Mouse (Mus musculus): ENCODE results near the gene Zhx3. TPM values are rescaled to one million over a fixed set of nuclear protein-coding genes. Genes with fewer than 3 reads are reported as not detected.
A peak's percentile ranks its signal among the peaks of the same experiment; 100 is the strongest.

Gene Zhx3
- total RNA-seq, 2 experiments from 2014 or later, result 37.5 to 43.6 TPM

DNA sequence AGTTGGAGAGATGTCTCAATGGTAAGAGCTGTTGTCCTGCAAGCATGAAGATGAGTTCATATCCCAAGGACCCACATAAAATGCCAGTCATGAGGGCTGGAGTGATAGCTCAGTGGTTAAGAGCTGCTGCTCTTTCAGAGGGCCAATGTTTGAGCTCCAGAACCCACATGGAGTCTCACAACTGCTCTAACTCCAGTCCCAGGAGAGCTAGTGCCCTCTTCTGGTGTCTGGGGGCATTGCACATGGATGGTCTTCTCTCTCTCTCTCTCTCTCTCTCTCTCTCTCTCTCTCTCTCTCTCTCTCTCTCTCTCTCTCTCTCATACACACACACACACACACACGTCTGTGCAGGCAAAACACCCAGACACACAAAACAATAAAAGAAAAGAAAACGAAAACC lies 12.0 kb upstream of the Zhx3 start:
- no peak for DNase-seq (ENCODE audit: low spot score)

DNA sequence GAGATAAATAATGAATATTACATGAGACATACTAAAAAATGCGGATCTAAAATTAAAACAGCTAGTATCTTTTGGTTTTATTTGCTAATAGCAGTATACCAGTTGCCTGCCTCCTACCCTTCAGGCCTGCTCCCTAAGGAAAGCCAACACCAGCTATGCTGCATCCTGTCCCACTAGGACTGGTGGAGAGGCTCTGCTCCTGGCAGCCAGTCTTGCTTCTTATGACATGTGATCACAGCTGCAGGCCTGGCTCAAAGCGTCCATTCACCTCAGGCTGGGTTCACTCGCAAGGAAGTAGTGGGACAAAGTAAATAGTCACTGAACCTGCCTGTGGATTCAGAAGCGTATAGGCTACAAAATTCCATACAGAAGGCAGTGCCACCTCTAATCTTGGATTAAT lies 11.1 kb upstream of the Zhx3 start:
- peak; percentile 74 for DNase-seq (ENCODE audit: low spot score)
- intact Hi-C loops (cut with DNase I), result loop anchor here (1.0 to 5.0 kb wide), 3 partner anchors 92 to 286 kb away; no protein-coding TSS in a partner anchor

More for the DNA sequence above, 12.0 kb upstream of the Zhx3 start:
- intact Hi-C loops (cut with DNase I), result loop anchor here (1.0 to 5.0 kb wide), 4 partner anchors 93 to 287 kb away; no protein-coding TSS in a partner anchor

DNA sequence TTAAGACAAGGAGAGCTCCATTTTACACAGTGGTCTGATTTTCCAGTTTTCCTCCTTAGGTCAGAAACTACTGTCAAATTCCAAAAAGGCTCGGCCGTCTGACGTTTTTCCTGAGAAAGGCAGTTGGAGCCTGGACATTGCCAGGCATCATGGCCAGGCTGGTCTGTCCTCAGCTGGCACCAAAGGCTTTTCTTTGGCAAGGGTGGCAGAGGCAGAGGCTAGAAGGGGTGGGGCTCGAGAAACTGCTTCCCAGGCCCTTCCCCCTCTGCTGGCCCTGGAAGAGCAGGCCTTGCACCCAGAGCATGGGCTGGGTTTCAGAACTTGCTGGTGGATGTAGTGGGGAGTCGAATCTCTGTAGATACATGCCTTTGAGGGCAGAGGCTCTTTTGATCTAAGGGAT lies 9.6 kb upstream of the Zhx3 start:
- intact Hi-C loops (cut with DNase I), result loop anchor here (5.0 kb wide), 1 partner anchor 90 kb away; no protein-coding TSS in a partner anchor
- DNase-seq (ENCODE audit: low spot score), result no peak

DNA sequence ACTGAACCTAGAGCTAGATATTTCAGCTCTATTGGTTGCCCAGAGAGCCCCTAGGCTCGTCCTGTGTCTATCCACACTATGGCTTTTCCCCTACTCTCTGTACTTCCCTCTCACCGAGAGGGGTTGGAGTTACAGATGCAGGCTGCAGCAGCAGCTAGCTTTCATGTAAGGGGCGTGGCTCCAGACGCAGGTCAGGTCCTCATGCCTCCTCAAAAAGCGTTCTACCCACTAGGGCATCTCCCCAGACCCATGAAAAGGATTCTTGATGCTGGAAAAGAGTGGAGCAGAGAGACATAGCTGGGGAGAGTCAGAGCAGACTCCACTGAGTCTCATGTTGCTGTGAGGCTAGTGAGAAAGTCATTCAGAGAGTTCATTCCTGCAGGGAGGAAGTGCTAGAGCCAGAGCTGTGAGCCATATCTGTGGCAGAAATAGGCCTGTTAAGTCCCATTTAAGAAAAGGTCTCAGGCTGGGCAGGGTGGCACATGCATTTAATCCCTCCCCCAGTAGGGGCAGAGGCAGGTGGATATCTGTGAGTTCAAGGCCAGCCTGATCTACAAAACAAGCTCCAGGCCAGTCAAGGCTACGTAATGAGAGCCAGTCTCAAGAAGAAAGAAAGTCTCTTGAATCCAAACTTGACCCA lies 8.8 kb upstream of the Zhx3 start:
- DNase-seq (ENCODE audit: low spot score), result no peak
- intact Hi-C loops (cut with DNase I), result loop anchor here (5.0 kb wide), 1 partner anchor 89 kb away; no protein-coding TSS in a partner anchor

DNA sequence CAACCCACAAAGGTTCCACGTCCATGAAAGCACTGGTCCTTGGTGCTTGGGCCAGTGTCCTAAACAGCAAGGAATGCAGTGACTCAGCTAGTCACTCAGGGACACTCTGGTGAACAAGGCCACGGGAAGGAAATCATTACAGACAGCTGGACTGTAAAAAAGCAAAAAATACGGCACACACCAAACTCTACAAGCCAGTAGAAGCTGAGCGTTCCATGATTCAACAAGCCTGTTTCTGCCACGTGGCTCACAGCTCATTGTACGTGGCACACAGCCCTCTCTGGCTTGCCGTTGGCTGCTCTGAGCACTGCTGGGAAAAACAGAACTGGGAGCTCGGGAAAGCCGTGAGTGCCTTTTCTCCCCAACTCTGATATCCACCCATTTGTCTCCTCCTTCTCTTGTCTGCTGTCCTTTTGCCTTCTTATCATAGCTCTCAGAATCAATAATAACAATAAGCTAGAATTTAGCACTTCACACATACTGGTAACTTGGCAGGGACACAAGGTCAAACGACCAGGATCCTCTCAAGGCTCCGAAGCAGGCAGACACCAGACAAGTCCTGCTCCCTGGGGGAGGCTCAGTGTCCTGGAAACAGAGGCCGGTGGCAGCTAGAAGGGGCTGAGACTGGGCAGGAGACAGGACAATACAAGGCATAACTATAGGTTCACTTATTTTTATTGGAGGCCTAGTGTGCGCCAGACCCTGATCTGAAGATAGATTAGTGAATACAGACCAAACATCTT lies 7.8 kb upstream of the Zhx3 start, which contains the start of gene Lpin3:
Gene Lpin3 (plus strand): TSS at position 218 of the 743 bp plus-strand sequence.
- intact Hi-C loops (cut with DNase I), result loop anchor here (5.0 kb wide), 1 partner anchor 88 kb away; no protein-coding TSS in a partner anchor
- DNase-seq (ENCODE audit: low spot score), result peak; percentile 80

DNA sequence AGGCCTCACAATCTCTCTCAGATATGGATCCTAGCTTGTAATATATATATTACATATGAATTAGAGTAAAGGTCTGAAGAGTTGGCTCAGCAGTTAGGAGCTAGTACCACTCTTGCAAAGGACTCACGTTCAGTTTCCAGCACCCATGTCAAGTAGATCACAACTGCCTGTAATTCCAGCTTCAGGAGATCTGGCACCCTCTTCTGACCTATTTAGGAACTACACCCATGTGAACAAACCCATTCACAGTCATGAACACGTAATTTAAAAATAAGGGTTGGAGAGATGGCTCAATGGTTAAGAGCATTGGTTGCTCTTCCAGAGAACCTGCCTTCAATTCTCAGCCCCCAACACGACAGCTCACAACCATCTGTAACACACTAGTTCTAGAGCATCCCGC lies 3.3 kb upstream of the Zhx3 start:
- intact Hi-C loops (cut with DNase I), result no loop called here
- no peak for DNase-seq (ENCODE audit: low spot score)

DNA sequence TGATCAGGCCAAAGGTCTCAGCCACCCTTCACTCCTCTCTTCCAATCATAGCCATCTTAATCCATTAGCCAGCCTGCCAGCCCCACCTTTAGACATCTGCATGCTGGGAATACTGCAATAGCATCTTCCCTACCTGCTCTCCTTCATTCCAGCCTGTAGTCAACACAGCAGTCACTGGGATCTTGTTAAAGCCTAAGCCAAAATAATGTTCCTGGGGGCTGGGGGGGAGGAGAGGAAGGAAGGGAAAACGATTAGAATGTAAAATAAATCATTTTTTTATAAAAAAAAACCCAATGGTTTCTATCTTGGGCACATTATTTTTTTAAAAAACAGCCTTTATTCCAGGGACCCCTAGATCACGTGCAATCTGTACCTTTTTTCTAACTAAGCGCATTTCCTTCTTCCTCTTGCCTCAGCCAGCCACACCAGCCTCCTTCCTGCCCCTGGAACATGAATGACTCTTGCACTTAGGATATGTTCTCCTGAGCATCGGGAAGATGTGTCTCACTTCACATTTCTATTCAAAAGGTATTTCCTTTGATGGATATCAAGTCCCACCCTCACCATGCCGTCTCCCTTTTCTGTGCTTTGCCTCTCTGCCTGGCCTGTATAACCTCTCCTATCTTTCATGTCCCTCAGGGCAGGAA lies 1.6 kb upstream of the Zhx3 start:
- intact Hi-C loops (cut with DNase I), result loop anchor here (2.0 kb wide), 1 partner anchor 70 kb away; no protein-coding TSS in a partner anchor
- DNase-seq (ENCODE audit: low spot score), result peak; percentile 26

DNA sequence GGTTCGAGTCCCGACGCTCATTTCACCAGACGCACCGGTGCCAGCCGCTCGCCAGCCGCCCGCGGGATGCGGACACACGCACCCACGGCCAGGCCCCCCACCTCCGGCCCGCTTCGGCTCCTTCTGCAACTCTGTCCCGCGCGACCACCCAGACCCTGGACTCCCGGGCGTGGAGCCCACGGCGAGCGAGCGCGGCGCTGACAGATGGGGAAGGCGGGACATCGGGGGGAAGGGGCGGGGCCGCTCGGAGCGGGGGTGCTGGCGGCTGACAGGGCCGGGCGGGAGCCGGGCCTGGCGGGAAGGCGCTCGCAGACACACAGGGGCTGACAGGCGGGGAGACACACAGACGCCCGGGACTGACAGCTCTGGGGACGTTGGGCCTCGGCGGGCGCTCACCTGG lies 403 bp downstream of the Zhx3 start:
- peak; percentile 50 for DNase-seq (ENCODE audit: low spot score)
- intact Hi-C loops (cut with DNase I), result no loop called here

DNA sequence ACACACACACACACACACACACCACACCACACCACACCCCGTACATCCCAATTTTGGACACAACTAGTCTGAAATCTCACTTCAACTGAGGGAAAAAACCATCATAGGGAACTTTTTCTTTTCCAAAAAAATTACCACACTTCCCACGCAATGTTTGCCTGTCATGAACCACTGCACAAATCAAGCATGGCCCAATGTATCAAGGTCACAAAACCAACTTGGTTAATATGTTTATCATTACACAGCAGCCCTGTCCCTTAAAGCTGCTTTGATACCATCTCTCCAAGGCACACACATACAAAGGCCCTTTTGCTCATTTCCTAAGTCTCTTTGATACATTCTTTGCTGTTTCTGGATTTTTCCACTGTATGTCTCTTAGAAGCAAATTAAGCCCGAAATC lies 1.5 kb downstream of the Zhx3 start:
- intact Hi-C loops (cut with DNase I), result no loop called here
- no peak for DNase-seq (ENCODE audit: low spot score)

DNA sequence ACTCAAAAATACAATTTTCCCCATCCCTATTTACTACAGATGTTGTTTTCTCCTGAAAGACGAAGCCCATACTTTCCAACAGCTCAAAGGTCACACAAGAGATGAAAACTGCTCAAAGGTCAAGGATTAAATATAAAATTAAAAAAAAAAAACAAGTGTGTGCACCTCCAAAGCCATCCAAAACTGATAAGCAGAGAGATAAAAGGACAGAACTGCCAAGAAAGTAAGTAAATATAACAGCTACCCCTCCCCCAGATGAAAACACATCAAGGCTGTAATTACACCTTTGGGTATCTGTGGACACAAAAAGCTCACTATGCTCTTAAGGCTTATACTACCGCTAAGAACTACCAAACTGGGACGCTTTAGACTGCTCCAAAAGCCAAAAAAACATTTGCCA lies 3.4 kb downstream of the Zhx3 start:
- intact Hi-C loops (cut with DNase I), result no loop called here
- no peak for DNase-seq (ENCODE audit: low spot score)

DNA sequence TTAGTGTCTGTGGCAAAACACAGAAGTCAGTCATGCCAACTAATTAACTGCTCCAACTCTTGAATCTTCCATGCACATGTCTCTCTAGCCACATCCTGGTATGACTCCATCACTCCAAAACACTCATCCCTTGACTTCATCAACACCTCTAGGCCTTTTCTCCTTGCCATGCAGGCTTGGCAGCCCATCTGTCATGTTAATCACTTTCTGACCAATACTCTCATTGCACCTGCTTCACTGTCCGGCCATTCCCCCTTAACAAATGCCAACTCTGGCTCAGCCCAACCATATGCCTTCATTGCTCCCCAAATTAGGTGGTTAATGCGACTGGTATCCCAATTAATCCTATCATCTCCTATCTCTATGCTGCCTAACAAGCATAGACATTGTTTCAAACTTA lies 7.5 kb downstream of the Zhx3 start:
- intact Hi-C loops (cut with DNase I), result no loop called here
- DNase-seq (ENCODE audit: low spot score), result no peak

DNA sequence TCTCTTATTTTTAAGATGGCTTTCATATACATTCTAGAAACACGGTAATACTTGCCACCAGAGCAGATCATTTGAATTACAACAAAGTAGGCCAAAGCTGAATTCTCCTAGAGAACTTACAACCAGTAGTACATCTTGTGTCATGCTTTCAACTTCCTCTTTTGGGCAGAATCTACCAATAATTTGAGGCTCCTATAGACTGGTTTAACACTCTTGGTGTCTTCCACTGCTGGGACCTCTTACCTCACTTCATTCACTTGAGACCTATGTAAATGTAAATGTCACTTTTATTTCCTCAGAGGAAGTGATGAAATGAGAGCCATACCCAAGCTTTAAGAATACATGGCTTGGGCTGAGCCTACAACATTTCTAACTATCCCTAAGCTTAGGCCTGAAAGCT lies 8.7 kb downstream of the Zhx3 start:
- no peak for DNase-seq (ENCODE audit: low spot score)
- intact Hi-C loops (cut with DNase I), result no loop called here

DNA sequence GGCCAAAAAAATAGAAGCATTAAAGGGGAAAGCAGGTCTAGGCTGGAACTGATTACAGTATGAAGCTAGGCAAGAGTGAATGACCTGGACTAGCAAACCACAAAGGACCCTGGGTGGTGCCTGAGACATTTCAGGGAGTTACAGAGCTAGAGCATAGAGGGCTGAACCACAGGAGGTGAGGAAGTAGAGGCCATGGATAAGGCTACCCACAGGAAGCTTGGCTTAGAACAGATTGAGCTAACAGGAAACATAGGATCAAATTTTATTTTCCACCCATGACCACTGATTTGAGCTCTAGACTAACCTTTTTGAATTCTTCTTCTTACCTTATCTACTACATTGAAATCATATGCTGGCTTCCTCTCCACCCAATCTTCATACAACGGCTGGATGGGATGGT lies 12.4 kb downstream of the Zhx3 start:
- intact Hi-C loops (cut with DNase I), result no loop called here
- no peak for DNase-seq (ENCODE audit: low spot score)

DNA sequence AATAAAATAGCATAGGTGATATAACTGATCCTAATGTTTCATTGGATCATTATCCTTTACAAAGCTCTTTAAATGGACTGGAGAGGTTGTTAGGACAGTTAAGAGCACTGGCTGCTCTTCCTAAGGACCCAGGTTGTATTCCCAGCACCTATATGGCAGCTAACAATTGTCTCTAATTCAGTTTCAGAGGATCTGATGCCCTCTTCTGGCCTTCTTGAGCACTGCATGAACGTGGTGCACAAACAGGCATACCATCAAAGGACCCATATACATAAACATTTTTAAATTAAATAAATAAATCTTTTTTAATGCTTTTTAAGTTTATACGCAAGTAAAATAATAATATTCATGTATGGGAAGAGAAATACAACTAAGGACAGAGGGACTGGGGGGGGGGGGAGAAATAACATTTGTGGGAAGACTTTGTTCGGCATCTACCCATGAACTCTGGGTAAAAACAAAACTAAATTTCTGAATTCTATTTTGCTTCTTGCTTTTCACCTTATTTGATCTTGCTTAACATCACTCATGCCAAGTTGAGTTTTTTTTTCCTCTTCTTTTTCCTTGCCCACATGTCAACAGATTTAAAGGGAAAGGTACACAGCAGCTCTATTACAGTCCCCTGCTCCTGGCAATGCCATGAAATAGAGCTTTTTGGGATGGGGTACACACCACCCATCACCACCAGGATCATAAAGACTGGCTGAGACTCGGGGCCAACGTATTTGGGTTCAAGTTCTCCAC lies 16.3 kb downstream of the Zhx3 start:
- intact Hi-C loops (cut with DNase I), result no loop called here

DNA sequence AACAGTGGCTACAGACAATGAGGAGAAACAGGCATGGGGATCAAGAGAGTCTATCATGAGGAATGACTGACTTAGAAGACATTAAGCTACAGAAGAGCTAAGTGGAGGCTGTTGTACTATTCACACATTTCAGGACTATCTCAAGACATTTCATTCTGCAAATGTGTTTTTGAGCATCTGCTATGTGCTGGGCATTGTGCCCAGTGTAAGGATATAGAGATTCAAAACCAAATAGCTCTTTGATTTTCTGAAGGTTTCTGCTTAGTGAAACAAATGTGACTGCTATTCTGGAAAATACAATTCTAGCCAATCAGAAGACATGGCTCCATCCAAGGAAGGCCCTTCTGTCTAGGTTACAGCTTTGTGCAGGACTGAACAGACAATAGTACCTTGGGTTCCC lies 18.1 kb downstream of the Zhx3 start:
- intact Hi-C loops (cut with DNase I), result no loop called here
- no peak for DNase-seq (ENCODE audit: low spot score)

More for the DNA sequence above, 16.3 kb downstream of the Zhx3 start:
- DNase-seq (ENCODE audit: low spot score), result no peak

DNA sequence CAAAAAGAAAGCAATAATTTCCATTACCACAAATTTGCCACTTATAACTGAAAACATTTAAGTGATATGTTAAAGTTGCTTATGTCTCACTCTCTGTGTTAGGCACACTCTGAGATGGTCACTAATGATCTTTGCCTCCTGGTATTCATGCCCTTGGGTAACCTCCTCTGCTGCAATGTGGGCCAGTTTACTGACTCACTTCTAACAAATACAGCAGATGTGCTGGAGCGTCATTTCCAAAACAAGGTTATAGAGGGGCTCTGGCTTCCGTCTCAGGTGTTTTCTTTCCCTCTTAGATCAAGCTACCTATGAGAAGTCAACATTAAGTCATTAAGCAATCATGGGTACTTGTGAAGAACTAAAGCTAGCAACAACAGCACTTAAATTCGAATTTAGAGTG lies 22.4 kb downstream of the Zhx3 start:
- DNase-seq (ENCODE audit: low spot score), result no peak
- intact Hi-C loops (cut with DNase I), result no loop called here

DNA sequence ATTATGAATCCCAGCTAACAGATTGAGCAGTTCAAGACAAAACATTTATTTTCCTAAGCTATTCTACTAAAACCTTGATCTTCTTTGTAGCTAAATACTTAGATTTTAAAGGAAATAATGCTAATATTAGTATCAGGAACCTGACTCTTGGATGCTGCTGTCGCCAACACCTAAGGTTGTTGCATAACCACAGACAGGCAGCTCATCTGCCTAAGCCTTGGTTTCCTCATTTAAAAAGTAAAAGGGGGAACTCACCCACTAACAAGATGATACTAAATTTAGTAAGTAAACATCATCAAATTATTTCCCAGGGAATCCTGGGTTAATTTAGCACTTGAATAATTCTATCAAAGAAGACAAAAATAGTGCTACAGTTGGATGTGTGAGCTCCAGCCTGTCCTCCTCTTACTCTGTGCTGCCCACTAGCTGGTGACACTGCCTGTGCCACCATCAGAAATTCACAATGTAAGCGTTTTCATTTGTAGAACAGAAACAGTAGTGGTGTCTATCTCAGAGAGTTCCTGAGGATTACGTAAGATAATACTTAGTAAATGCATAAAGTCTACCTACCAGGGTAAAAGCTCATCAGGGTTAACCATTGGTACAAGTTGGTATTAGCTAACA lies 23.1 kb downstream of the Zhx3 start:
- intact Hi-C loops (cut with DNase I), result no loop called here
- no peak for DNase-seq (ENCODE audit: low spot score)

DNA sequence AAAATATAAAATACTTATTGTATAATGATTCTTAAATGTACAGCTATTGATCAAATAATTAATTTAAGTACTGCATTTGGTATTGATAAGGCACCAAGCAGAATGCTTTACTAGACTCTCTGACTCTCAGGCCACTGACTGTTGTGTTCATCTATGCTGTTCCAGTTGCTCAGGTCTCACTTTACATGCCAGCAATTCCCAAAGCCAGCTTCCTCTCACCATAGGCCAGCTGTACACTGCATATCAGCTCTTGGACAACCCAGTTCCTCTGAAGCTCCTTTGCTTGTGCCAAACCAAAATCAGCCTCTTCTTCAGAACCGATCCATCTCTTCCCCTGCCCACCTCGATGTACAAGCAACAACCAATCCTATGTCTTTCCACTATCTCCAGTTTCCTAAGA lies 24.6 kb downstream of the Zhx3 start:
- DNase-seq (ENCODE audit: low spot score), result no peak

DNA sequence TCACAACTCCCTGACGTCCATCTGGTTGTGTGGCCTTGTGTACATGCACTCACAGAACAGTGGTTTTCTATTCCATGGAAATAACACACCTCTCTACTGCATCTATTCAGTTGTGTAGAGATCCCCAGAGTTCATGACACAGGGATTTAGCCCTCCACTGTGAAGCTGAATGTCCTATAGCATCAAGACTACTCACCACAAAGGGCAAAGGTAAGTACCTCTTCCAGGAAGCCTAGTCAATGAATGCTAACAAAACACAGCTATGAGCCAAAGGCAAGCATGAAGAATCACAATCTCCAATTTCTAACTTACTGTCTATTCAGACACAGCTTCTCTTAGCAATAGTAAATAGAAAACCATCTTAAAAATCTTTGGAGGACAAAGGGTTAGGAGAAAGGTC lies 25.1 kb downstream of the Zhx3 start:
- no peak for DNase-seq (ENCODE audit: low spot score)
- intact Hi-C loops (cut with DNase I), result no loop called here

More for the DNA sequence above, 24.6 kb downstream of the Zhx3 start:
- intact Hi-C loops (cut with DNase I), result no loop called here

DNA sequence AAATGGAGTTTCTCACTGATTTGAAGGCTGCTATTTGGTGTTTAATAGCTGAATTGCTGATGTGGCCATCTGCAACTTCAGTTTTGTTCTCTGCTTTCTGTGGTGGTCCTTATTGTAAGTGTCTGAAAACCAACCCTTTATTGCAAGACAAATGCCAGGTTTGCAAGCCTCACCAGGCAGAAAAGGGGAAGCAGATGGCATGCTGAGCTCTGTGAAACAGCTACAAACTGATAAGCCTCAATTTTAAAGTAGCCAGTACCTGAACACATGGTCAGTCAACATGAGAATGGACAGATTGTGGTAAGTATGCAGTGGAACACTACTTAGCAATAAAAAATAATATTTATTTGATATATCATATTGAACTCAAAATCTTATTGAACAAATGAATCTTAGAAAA lies 32.0 kb downstream of the Zhx3 start:
- intact Hi-C loops (cut with DNase I), result no loop called here
- no peak for DNase-seq (ENCODE audit: low spot score)
